Mouse (Mus musculus) lung, adult 2 months (tissue): Measurements from ENCODE around the gene Slit3.

Experiments used
- CTCF ChIP-seq: fragments of 200-500 bp; IDR thresholded peaks from 2 replicates; pipeline ENCODE4 v1.5.1; 2011; ENCODE audit warnings: mild to moderate bottlenecking, low read length, control low read depth; ENCODE audit not compliant: insufficient read depth
- POLR2A ChIP-seq: fragments of 200-500 bp; IDR thresholded peaks from 2 replicates; pipeline ENCODE4 v1.6.1; 2011; ENCODE audit warnings: low read depth, mild to moderate bottlenecking, control low read depth, low read length, borderline replicate concordance; ENCODE audit errors: extremely low read depth

GRCm38 (mm10) chr11:35559386-35559785 is 438.4 kb downstream of the Slit3 start:
- no peak for TF ChIP-seq POLR2A
- no peak for TF ChIP-seq CTCF
